Mouse (Mus musculus): ENCODE measurements around the gene Sf3b3.

- TF ChIP-seq CTCF (IDR thresholded peaks at IDR 0.05; ENCODE audit: low read depth) = no peak
- TF ChIP-seq EP300 (optimal IDR thresholded peaks at IDR 0.05) = no peak
Observed at GRCm38 (mm10) chr8:110831956-110832355, 14.6 kb downstream of the Sf3b3 start.

Data from stomach, postnatal 0 days (tissue).